Mouse (Mus musculus): ENCODE measurements around the gene Zfp697. TPM values are rescaled to one million over a fixed set of nuclear protein-coding genes. Genes with fewer than 3 reads are reported as not detected.

Zfp697 gene
- polyA plus RNA-seq, 1 experiment from 2014 or later, result 5.4 TPM

GRCm38 (mm10) chr3:98366086-98366485 lies 16.2 kb upstream of the Zfp697 start:
- WGBS, result 84% methylated on average over 3 of the region's 3 CpGs
- H3K27ac ChIP-seq (ENCODE audit: low read length), result no peak overlapping the region
- no peak overlapping the region for H3K4me2 ChIP-seq (ENCODE audit: low read depth, low read length)
- H3K27me3 ChIP-seq (ENCODE audit: control insufficient read depth, insufficient read depth, low read length), result no peaks in the 10 kb centered on the region
- H3K4me1 ChIP-seq (ENCODE audit: control insufficient read depth, insufficient read depth, low read length), result no peaks in the 10 kb centered on the region
- H3K9me3 ChIP-seq (replicated peaks; ENCODE audit: control insufficient read depth, low read length), result no peaks in the 10 kb centered on the region
- H3K36me3 ChIP-seq (ENCODE audit: control insufficient read depth, insufficient read depth, low read length), result no peaks in the 10 kb centered on the region
- no peak for ATAC-seq (ENCODE audit: insufficient read depth, low FRiP score)
- H3K4me3 ChIP-seq (replicated peaks; ENCODE audit: low read length), result no peak overlapping the region
- H3K9ac ChIP-seq (ENCODE audit: low read length), result no peak overlapping the region

GRCm38 (mm10) chr3:98366823-98367222 lies 15.4 kb upstream of the Zfp697 start:
- H3K4me1 ChIP-seq (ENCODE audit: control insufficient read depth, insufficient read depth, low read length), result no peaks in the 10 kb centered on the region
- H3K4me3 ChIP-seq (replicated peaks; ENCODE audit: low read length), result no peak overlapping the region
- no peak overlapping the region for H3K27ac ChIP-seq (ENCODE audit: low read length)
- no peaks in the 10 kb centered on the region for H3K36me3 ChIP-seq (ENCODE audit: control insufficient read depth, insufficient read depth, low read length)
- ATAC-seq (ENCODE audit: insufficient read depth, low FRiP score), result no peak
- WGBS, result 71% methylated on average over 4 of the region's 4 CpGs
- no peaks in the 10 kb centered on the region for H3K27me3 ChIP-seq (ENCODE audit: control insufficient read depth, insufficient read depth, low read length)
- no peak overlapping the region for H3K9ac ChIP-seq (ENCODE audit: low read length)
- no peak overlapping the region for H3K4me2 ChIP-seq (ENCODE audit: low read depth, low read length)
- H3K9me3 ChIP-seq (replicated peaks; ENCODE audit: control insufficient read depth, low read length), result 0 out of 2 replicates have a peak, but pooled peaks cover 2% of the 10 kb centered on the region

- H3K36me3 ChIP-seq (ENCODE audit: control insufficient read depth, insufficient read depth, low read length), result no peaks in the 10 kb centered on the region
- 0 out of 2 replicates have a peak, but pooled peaks cover 3% of the 10 kb centered on the region for H3K9me3 ChIP-seq (replicated peaks; ENCODE audit: control insufficient read depth, low read length)
- H3K9ac ChIP-seq (ENCODE audit: low read length), result no peak overlapping the region
- no peak overlapping the region for H3K4me3 ChIP-seq (replicated peaks; ENCODE audit: low read length)
- no peak overlapping the region for H3K27ac ChIP-seq (ENCODE audit: low read length)
- 57% methylated on average over 4 of the region's 4 CpGs for WGBS
- ATAC-seq (ENCODE audit: insufficient read depth, low FRiP score), result no peak
- no peak overlapping the region for H3K4me2 ChIP-seq (ENCODE audit: low read depth, low read length)
- H3K4me1 ChIP-seq (ENCODE audit: control insufficient read depth, insufficient read depth, low read length), result no peaks in the 10 kb centered on the region
- no peaks in the 10 kb centered on the region for H3K27me3 ChIP-seq (ENCODE audit: control insufficient read depth, insufficient read depth, low read length)
These were observed 14.0 kb upstream of the Zfp697 start for GRCm38 (mm10) chr3:98368283-98368682.

- no peaks in the 10 kb centered on the region for H3K4me1 ChIP-seq (ENCODE audit: control insufficient read depth, insufficient read depth, low read length)
- no peaks in the 10 kb centered on the region for H3K27me3 ChIP-seq (ENCODE audit: control insufficient read depth, insufficient read depth, low read length)
- H3K36me3 ChIP-seq (ENCODE audit: control insufficient read depth, insufficient read depth, low read length), result no peaks in the 10 kb centered on the region
- WGBS, result 90% methylated on average over 2 of the region's 2 CpGs
- H3K9me3 ChIP-seq (replicated peaks; ENCODE audit: control insufficient read depth, low read length), result 0 out of 2 replicates have a peak, but pooled peaks cover 3% of the 10 kb centered on the region
- no peak for ATAC-seq (ENCODE audit: insufficient read depth, low FRiP score)
- H3K4me2 ChIP-seq (ENCODE audit: low read depth, low read length), result no peak overlapping the region
- H3K4me3 ChIP-seq (replicated peaks; ENCODE audit: low read length), result no peak overlapping the region
- no peak overlapping the region for H3K27ac ChIP-seq (ENCODE audit: low read length)
- no peak overlapping the region for H3K9ac ChIP-seq (ENCODE audit: low read length)
These were observed 13.5 kb upstream of the Zfp697 start for GRCm38 (mm10) chr3:98368776-98369175.

- no peak overlapping the region for H3K9ac ChIP-seq (ENCODE audit: low read length)
- no peaks in the 10 kb centered on the region for H3K27me3 ChIP-seq (ENCODE audit: control insufficient read depth, insufficient read depth, low read length)
- 42% methylated on average over 3 of the region's 3 CpGs for WGBS
- H3K27ac ChIP-seq (ENCODE audit: low read length), result no peak overlapping the region
- no peaks in the 10 kb centered on the region for H3K36me3 ChIP-seq (ENCODE audit: control insufficient read depth, insufficient read depth, low read length)
- ATAC-seq (ENCODE audit: insufficient read depth, low FRiP score), result no peak
- no peak overlapping the region for H3K4me2 ChIP-seq (ENCODE audit: low read depth, low read length)
- H3K4me3 ChIP-seq (replicated peaks; ENCODE audit: low read length), result no peak overlapping the region
- H3K9me3 ChIP-seq (replicated peaks; ENCODE audit: control insufficient read depth, low read length), result 0 out of 2 replicates have a peak, but pooled peaks cover 3% of the 10 kb centered on the region
- no peaks in the 10 kb centered on the region for H3K4me1 ChIP-seq (ENCODE audit: control insufficient read depth, insufficient read depth, low read length)
These were observed 8.1 kb upstream of the Zfp697 start for GRCm38 (mm10) chr3:98374062-98374719.

GRCm38 (mm10) chr3:98374980-98375379 lies 7.3 kb upstream of the Zfp697 start:
- WGBS, result 82% methylated on average over 5 of the region's 5 CpGs
- no peak overlapping the region for H3K4me2 ChIP-seq (ENCODE audit: low read depth, low read length)

GRCm38 (mm10) chr3:98378267-98378666 lies 4.0 kb upstream of the Zfp697 start:
- no peak overlapping the region for H3K4me2 ChIP-seq (ENCODE audit: low read depth, low read length)
- H3K27ac ChIP-seq (ENCODE audit: low read length), result no peak overlapping the region
- no peak overlapping the region for H3K9ac ChIP-seq (ENCODE audit: low read length)
- no peak for ATAC-seq (ENCODE audit: insufficient read depth, low FRiP score)
- 79% methylated on average over 4 of the region's 4 CpGs for WGBS
- H3K36me3 ChIP-seq (ENCODE audit: control insufficient read depth, insufficient read depth, low read length), result no peaks in the 10 kb centered on the region
- H3K27me3 ChIP-seq (ENCODE audit: control insufficient read depth, insufficient read depth, low read length), result no peaks in the 10 kb centered on the region
- H3K9me3 ChIP-seq (replicated peaks; ENCODE audit: control insufficient read depth, low read length), result no peaks in the 10 kb centered on the region
- H3K4me3 ChIP-seq (replicated peaks; ENCODE audit: low read length), result no peak overlapping the region
- H3K4me1 ChIP-seq (ENCODE audit: control insufficient read depth, insufficient read depth, low read length), result peaks cover 5% of the 10 kb centered on the region; the same call in 1 of the 2 replicates

More at GRCm38 (mm10) chr3:98374980-98375379, 7.3 kb upstream of the Zfp697 start:
- Histone ChIP-seq H3K27ac (ENCODE audit: low read length) (no peak overlapping the region), H3K4me1 (ENCODE audit: control insufficient read depth, insufficient read depth, low read length) (no peaks in the 10 kb centered on the region), H3K27me3 (ENCODE audit: control insufficient read depth, insufficient read depth, low read length) (no peaks in the 10 kb centered on the region), H3K9ac (ENCODE audit: low read length) (no peak overlapping the region), H3K9me3 (replicated peaks; ENCODE audit: control insufficient read depth, low read length) (0 out of 2 replicates have a peak, but pooled peaks cover 3% of the 10 kb centered on the region), H3K4me3 (replicated peaks; ENCODE audit: low read length) (no peak overlapping the region), H3K36me3 (ENCODE audit: control insufficient read depth, insufficient read depth, low read length) (no peaks in the 10 kb centered on the region)
- no peak for ATAC-seq (ENCODE audit: insufficient read depth, low FRiP score)

GRCm38 (mm10) chr3:98379236-98379635 lies 3.0 kb upstream of the Zfp697 start:
- no peaks in the 10 kb centered on the region for H3K36me3 ChIP-seq (ENCODE audit: control insufficient read depth, insufficient read depth, low read length)
- whole genome bisulfite sequencing, result 5% methylated on average over 7 of the region's 7 CpGs
- H3K27ac ChIP-seq (ENCODE audit: low read length), result no peak overlapping the region
- no peak overlapping the region for H3K4me3 ChIP-seq (replicated peaks; ENCODE audit: low read length)
- H3K27me3 ChIP-seq (ENCODE audit: control insufficient read depth, insufficient read depth, low read length), result no peaks in the 10 kb centered on the region
- no peak for ATAC-seq (ENCODE audit: insufficient read depth, low FRiP score)
- H3K9ac ChIP-seq (ENCODE audit: low read length), result no peak overlapping the region
- peaks cover 7% of the 10 kb centered on the region; the same call in 1 of the 2 replicates for H3K4me1 ChIP-seq (ENCODE audit: control insufficient read depth, insufficient read depth, low read length)
- H3K9me3 ChIP-seq (replicated peaks; ENCODE audit: control insufficient read depth, low read length), result no peaks in the 10 kb centered on the region
- no peak overlapping the region for H3K4me2 ChIP-seq (ENCODE audit: low read depth, low read length)

- Histone ChIP-seq H3K9me3 (replicated peaks; ENCODE audit: control insufficient read depth, low read length) (no peaks in the 10 kb centered on the region), H3K4me2 (ENCODE audit: low read depth, low read length) (peak overlapping the region; percentile 97), H3K36me3 (ENCODE audit: control insufficient read depth, insufficient read depth, low read length) (no peaks in the 10 kb centered on the region), H3K4me1 (ENCODE audit: control insufficient read depth, insufficient read depth, low read length) (peaks cover 7% of the 10 kb centered on the region; the same call in 1 of the 2 replicates), H3K27ac (ENCODE audit: low read length) (no peak overlapping the region), H3K4me3 (replicated peaks; ENCODE audit: low read length) (peak overlapping the region; percentile 67), H3K9ac (ENCODE audit: low read length) (peak overlapping the region; percentile 85), H3K27me3 (ENCODE audit: control insufficient read depth, insufficient read depth, low read length) (no peaks in the 10 kb centered on the region)
- 0 out of 2 replicates have a peak, but pooled peaks have one; percentile 10 for ATAC-seq (ENCODE audit: insufficient read depth, low FRiP score)
- 6% methylated on average over 17 of the region's 17 CpGs for WGBS
These were observed 500 bp upstream of the Zfp697 start for GRCm38 (mm10) chr3:98381677-98382245.

Data from stomach, embryonic 16.5 days (tissue).